Mouse (Mus musculus): ENCODE measurements around the gene Ocm.

- TF ChIP-seq CTCF (IDR thresholded peaks at IDR 0.05; ENCODE audit: borderline replicate concordance, insufficient read depth, low read depth, low read length) (no peak), POLR2A (IDR thresholded peaks at IDR 0.05; ENCODE audit: borderline replicate concordance, insufficient read depth, low read length) (no peak)
Observed at GRCm38 (mm10) chr5:144034567-144034966, 8.1 kb upstream of the Ocm start.

Data from cerebellum, adult 2 months (tissue).